Mouse (Mus musculus): ENCODE data around the gene Tacc2. TPM values are rescaled to one million over a fixed set of nuclear protein-coding genes. Genes with fewer than 3 reads are reported as not detected.

Tacc2 gene
- polyA plus RNA-seq, 1 experiment from 2014 or later = 35.9 TPM

DNA sequence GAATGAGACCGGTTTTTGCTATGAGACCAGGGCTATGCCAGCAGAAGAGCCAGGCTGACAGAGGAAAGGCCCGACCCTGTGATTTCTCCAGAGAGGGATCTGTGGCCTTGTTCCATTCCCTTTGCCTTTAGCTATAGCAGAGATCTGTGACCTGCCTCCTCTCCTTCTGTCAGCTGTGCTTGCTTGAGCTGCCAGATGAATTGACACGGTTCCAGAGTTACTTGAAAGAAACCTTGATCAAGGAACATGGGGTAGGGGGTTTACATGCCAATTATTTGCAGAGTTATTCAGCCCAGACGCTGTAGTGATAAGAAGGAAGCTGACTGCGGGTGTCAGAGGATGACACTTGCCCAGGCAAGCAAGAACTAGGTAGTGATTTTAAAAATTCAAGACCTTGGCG lies 20.3 kb downstream of the Tacc2 start:
- ATAC-seq (replicated peaks; ENCODE audit: low FRiP score) = no peak
- 77% methylated on average over 6 of the region's 6 CpGs for WGBS

DNA sequence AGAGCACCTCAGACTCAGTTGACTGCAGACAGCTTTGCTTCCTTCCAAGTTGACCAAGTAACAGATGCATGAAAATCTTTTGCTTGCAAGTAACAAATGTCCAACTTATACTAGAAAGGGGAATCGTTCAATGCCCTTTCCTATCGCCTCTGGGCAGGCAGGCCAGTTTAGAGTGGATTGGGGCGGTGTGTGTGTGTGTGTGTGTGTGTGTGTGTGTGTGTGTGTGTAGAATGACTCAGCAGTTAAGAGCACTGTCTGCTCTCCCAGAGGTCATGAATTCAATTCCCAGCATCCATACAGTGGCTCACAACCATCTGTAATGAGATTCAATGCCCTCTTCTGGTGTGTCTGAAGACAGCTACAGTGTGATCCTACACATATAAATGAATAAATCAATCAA lies 22.8 kb downstream of the Tacc2 start:
- no peaks in the 10 kb centered on the region for H3K27me3 ChIP-seq
- no peaks in the 10 kb centered on the region for H3K9me3 ChIP-seq (replicated peaks)
- ATAC-seq (replicated peaks; ENCODE audit: low FRiP score) = no peak
- H3K4me2 ChIP-seq = no peak overlapping the region
- H3K36me3 ChIP-seq = no peaks in the 10 kb centered on the region
- H3K9ac ChIP-seq = no peak overlapping the region
- H3K4me3 ChIP-seq (replicated peaks) = no peak overlapping the region
- 0 out of 2 replicates have a peak, but pooled peaks cover 6% of the 10 kb centered on the region for H3K4me1 ChIP-seq
- 74% methylated on average over 3 of the region's 3 CpGs for WGBS
- no peak overlapping the region for H3K27ac ChIP-seq

More for the DNA sequence above, 20.3 kb downstream of the Tacc2 start:
- no peak overlapping the region for H3K9ac ChIP-seq
- no peak overlapping the region for H3K4me2 ChIP-seq
- H3K4me3 ChIP-seq (replicated peaks) = no peak overlapping the region
- no peaks in the 10 kb centered on the region for H3K9me3 ChIP-seq (replicated peaks)
- H3K27ac ChIP-seq = no peak overlapping the region
- H3K27me3 ChIP-seq = no peaks in the 10 kb centered on the region
- H3K36me3 ChIP-seq = no peaks in the 10 kb centered on the region
- 0 out of 2 replicates have a peak, but pooled peaks cover 6% of the 10 kb centered on the region for H3K4me1 ChIP-seq

DNA sequence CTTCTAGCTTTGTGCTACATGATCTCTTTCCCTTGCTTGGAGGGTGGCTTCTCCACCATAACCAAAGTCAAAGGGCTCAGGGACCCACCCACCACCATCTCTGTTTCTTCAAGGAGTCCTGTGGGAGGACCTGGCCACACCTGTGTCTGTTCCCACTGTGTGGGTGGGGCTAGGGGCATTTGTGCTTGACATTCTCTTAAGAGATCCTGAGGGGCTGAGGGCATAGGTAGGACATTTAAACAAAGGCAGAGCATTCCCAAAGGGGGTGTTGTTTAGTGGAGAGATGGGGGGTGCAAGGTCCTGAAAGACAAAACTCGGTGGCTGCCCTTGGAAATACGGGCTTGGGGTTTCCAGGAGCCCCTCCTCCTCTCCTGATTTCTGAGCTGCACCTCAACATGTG lies 23.3 kb downstream of the Tacc2 start:
- no peak overlapping the region for H3K9ac ChIP-seq
- H3K36me3 ChIP-seq = no peaks in the 10 kb centered on the region
- no peak overlapping the region for H3K4me3 ChIP-seq (replicated peaks)
- no peaks in the 10 kb centered on the region for H3K27me3 ChIP-seq
- H3K4me2 ChIP-seq = no peak overlapping the region
- no peak overlapping the region for H3K27ac ChIP-seq
- 0 out of 2 replicates have a peak, but pooled peaks cover 6% of the 10 kb centered on the region for H3K4me1 ChIP-seq
- no peaks in the 10 kb centered on the region for H3K9me3 ChIP-seq (replicated peaks)
- WGBS = 58% methylated on average over 2 of the region's 2 CpGs
- ATAC-seq (replicated peaks; ENCODE audit: low FRiP score) = no peak

DNA sequence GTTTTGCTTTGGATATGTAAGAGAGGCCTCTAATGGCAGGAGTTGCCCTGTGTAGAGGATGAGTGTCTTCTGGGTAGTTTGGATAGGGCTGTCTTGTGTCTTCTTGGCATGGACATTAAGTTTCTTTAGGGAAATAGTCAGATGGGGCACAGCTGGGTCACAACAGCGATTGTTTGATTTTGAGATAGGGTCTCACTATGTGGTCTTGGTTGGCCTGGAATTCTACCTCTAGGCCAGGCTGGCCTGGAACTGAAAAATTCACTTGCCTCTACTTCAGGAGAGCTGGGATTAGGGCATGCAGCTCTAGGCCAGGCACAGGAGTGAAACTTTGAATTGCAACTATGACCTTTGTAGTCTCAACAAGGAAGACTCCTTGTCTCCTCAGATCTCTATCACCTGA lies 25.6 kb downstream of the Tacc2 start:
- Histone ChIP-seq H3K9ac (no peak overlapping the region), H3K9me3 (replicated peaks) (no peaks in the 10 kb centered on the region), H3K4me2 (no peak overlapping the region), H3K36me3 (no peaks in the 10 kb centered on the region), H3K4me1 (peaks cover 4% of the 10 kb centered on the region; the same call in 1 of the 2 replicates), H3K27me3 (no peaks in the 10 kb centered on the region), H3K27ac (no peak overlapping the region), H3K4me3 (replicated peaks) (no peak overlapping the region)
- ATAC-seq (replicated peaks; ENCODE audit: low FRiP score) = no peak
- WGBS = 63% methylated on average over 1 of the region's 1 CpGs

DNA sequence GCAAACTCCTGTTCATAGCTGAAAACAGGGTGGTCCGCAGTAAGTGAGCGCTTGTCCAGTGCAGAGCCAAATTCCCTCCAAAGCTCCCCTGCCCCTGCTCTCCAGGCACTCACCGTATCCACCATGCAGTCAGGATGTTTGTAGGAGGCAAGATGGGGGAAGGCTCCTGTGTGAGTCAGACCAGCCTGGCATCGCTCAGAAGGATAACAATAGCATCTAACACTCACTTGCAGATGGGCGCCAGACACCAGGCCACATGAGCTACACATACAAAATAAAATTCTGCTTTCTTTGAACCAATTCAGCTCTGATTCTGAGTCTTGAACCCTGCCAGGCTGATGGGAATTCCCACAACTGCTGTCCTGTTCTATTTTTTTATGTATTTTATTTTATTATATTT lies 26.3 kb downstream of the Tacc2 start:
- ATAC-seq (replicated peaks; ENCODE audit: low FRiP score) = no peak
- no peaks in the 10 kb centered on the region for H3K27me3 ChIP-seq
- no peak overlapping the region for H3K9ac ChIP-seq
- H3K27ac ChIP-seq = no peak overlapping the region
- WGBS = 87% methylated on average over 5 of the region's 5 CpGs
- peaks cover 4% of the 10 kb centered on the region; the same call in 1 of the 2 replicates for H3K4me1 ChIP-seq
- no peak overlapping the region for H3K4me3 ChIP-seq (replicated peaks)
- no peaks in the 10 kb centered on the region for H3K36me3 ChIP-seq
- H3K4me2 ChIP-seq = no peak overlapping the region
- no peaks in the 10 kb centered on the region for H3K9me3 ChIP-seq (replicated peaks)

DNA sequence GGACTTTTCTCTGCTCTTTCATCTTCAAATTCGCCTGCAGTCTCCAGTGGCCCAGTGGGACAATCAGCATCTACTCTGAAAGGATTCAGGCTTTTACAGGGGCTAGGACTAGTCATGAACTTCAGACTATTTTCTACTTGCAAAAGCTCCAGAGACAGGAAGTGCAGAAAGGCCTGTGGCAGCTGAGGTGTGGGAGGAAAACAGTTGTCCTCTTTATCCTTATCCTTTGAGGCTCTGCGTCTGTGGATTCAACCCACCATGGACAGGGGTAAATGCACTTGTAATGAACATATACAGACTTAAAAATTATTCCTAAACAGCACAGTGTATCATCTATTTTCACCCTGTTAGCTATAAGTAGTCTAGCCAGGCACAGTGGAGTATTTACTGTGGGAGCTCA lies 27.2 kb downstream of the Tacc2 start:
- Histone ChIP-seq H3K4me1 (peaks cover 4% of the 10 kb centered on the region; the same call in 1 of the 2 replicates), H3K9me3 (replicated peaks) (no peaks in the 10 kb centered on the region), H3K9ac (no peak overlapping the region), H3K4me3 (replicated peaks) (no peak overlapping the region), H3K27ac (no peak overlapping the region), H3K27me3 (0 out of 2 replicates have a peak, but pooled peaks cover 4% of the 10 kb centered on the region), H3K36me3 (no peaks in the 10 kb centered on the region), H3K4me2 (no peak overlapping the region)
- ATAC-seq (replicated peaks; ENCODE audit: low FRiP score) = no peak
- WGBS = 67% methylated on average over 2 of the region's 2 CpGs

DNA sequence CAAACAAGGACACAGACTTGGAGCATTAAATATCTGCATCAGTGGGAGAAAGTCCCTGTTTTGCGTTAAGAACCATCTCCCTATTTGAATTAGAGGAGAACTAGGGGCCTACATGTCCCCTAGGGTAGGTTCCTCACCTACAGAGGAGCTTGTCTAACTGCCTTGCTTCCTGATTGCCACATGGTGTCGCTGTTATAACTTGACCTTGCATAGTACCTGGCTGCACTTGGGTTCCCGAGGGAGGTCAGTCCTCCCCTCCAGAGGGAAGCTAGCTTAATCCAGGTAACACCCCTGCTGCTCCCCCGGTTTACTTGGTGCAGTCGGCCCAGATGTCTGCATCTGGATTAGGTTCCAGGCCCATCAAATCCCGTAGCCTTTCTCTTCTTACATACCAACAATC lies 27.9 kb downstream of the Tacc2 start:
- Histone ChIP-seq H3K4me1 (peaks cover 4% of the 10 kb centered on the region; the same call in 1 of the 2 replicates), H3K27ac (no peak overlapping the region), H3K9me3 (replicated peaks) (no peaks in the 10 kb centered on the region), H3K9ac (no peak overlapping the region), H3K4me3 (replicated peaks) (no peak overlapping the region), H3K27me3 (0 out of 2 replicates have a peak, but pooled peaks cover 5% of the 10 kb centered on the region), H3K4me2 (no peak overlapping the region), H3K36me3 (no peaks in the 10 kb centered on the region)
- no peak for ATAC-seq (replicated peaks; ENCODE audit: low FRiP score)
- 28% methylated on average over 6 of the region's 6 CpGs for WGBS

DNA sequence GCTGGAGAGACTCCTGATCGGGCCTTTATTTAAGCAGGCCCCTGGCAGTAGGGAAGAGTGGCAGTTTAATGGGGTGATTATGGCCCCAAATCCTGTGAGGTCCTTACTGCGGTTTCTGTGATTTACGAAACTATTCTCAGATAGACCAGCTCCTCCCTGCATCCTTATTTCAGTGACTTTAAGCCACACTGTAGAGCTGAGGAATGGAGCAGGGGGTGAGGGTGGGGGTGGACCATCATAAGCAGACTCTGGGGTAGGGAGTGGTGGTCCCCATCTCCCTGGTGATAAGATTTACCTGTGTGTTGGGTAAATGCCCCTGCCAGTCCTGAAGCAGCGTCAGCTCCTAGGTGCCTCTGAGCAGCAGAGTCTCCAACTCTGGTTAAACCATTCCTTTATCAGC lies 29.7 kb downstream of the Tacc2 start:
- 0 out of 2 replicates have a peak, but pooled peaks cover 5% of the 10 kb centered on the region for H3K27me3 ChIP-seq
- H3K4me3 ChIP-seq (replicated peaks) = no peak overlapping the region
- H3K9me3 ChIP-seq (replicated peaks) = no peaks in the 10 kb centered on the region
- H3K27ac ChIP-seq = no peak overlapping the region
- 0 out of 2 replicates have a peak, but pooled peaks have one; percentile 67 for ATAC-seq (replicated peaks; ENCODE audit: low FRiP score)
- H3K9ac ChIP-seq = no peak overlapping the region
- no peak overlapping the region for H3K4me2 ChIP-seq
- H3K4me1 ChIP-seq = peaks cover 4% of the 10 kb centered on the region; the same call in 1 of the 2 replicates
- WGBS = 39% methylated on average over 4 of the region's 4 CpGs
- no peaks in the 10 kb centered on the region for H3K36me3 ChIP-seq

DNA sequence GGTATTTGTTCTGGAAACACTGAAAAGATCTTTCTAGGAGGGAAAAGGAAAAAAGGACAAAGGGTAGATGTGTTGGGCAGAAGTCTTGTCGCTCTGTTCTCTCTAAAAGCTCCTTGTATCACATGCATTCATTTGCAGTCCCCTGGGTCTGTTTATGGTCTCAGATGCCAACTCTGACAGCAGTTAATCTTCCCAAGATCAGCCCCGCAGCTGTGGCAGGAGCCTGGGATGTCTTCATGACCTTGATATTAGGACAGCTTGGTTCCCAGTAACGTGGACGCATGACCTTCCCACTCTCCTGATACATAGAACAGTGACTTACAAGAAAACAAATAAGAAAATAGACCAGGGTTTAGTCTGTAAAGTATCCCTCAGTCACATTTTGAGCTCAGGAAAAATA lies 36.7 kb downstream of the Tacc2 start:
- Histone ChIP-seq H3K4me1 (no peaks in the 10 kb centered on the region), H3K4me2 (no peak overlapping the region), H3K27me3 (0 out of 2 replicates have a peak, but pooled peaks cover 5% of the 10 kb centered on the region), H3K36me3 (no peaks in the 10 kb centered on the region), H3K27ac (no peak overlapping the region), H3K4me3 (replicated peaks) (no peak overlapping the region), H3K9me3 (replicated peaks) (no peaks in the 10 kb centered on the region), H3K9ac (no peak overlapping the region)
- WGBS = 50% methylated on average over 4 of the region's 4 CpGs
- no peak for ATAC-seq (replicated peaks; ENCODE audit: low FRiP score)

DNA sequence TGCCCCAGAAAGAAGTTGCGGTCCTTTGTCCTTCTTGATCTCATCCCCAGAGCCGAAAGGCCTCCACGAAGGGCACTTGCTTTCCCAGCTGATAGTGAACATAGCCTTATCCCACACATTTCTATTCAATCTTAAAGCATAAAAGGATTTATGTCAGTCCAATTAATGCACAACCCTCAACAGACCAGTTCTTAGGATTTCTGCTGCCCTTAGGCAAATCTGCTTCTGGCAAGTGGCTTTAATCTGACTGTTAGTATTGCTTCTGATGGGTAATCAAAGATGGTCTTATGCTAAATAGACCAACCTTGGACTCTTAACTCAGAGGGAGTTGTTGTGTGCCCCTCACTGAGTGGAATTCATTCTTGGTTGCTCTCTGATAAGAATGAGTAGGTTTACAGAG lies 40.4 kb downstream of the Tacc2 start:
- Histone ChIP-seq H3K9ac (no peak overlapping the region), H3K4me1 (peaks cover 7% of the 10 kb centered on the region), H3K36me3 (no peaks in the 10 kb centered on the region), H3K27me3 (no peaks in the 10 kb centered on the region), H3K4me2 (no peak overlapping the region), H3K9me3 (replicated peaks) (no peaks in the 10 kb centered on the region), H3K4me3 (replicated peaks) (no peak overlapping the region), H3K27ac (no peak overlapping the region)
- WGBS = 98% methylated on average over 3 of the region's 3 CpGs
- ATAC-seq (replicated peaks; ENCODE audit: low FRiP score) = no peak

DNA sequence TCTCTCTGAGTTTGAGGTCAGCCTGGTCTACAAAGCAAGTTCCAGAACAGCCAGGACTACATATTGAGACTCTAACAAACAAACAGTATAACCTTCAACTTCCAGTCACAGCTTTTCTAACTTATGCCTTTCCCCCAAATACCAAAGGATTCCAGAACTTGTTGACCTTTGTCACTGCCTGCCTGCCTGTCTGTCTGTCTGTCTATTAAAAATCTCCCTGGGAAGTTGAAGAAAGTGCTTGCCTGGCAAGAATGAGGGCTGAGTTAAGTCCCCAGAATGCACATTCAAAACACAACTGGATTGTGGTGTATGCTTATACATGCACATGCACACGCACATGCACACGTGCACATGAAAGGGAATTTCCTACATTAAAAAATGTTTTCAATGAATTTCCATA lies 43.8 kb downstream of the Tacc2 start:
- H3K36me3 ChIP-seq = peaks cover 2% of the 10 kb centered on the region; the same call in 1 of the 2 replicates
- H3K4me1 ChIP-seq = peaks cover 7% of the 10 kb centered on the region
- no peak for ATAC-seq (replicated peaks; ENCODE audit: low FRiP score)
- H3K9me3 ChIP-seq (replicated peaks) = no peaks in the 10 kb centered on the region
- WGBS = 82% methylated on average over 2 of the region's 2 CpGs
- H3K27ac ChIP-seq = no peak overlapping the region
- H3K4me3 ChIP-seq (replicated peaks) = no peak overlapping the region
- H3K4me2 ChIP-seq = no peak overlapping the region
- H3K9ac ChIP-seq = no peak overlapping the region
- no peaks in the 10 kb centered on the region for H3K27me3 ChIP-seq

DNA sequence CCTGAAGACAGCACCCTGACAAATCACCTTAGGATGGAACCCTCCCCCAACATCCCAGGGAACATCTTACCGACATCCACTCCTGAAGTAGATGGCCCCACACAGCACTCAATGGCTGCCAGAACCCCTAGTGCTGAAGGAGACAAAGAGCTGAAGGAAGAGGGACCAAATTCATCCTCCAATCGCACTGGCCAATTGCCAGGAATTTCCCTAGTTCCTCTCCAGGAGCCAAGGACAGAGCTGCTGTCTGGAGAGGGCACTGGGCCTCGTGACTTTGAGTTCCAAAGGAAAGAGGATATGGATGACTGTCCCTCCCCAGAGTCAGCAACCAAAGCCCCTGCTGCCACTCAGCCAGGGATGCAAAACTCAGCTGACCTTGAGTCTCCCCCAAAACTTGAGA lies 44.7 kb downstream of the Tacc2 start:
- Histone ChIP-seq H3K27me3 (no peaks in the 10 kb centered on the region), H3K9ac (no peak overlapping the region), H3K36me3 (peaks cover 2% of the 10 kb centered on the region; the same call in 1 of the 2 replicates), H3K27ac (no peak overlapping the region), H3K4me3 (replicated peaks) (no peak overlapping the region), H3K4me1 (peaks cover 7% of the 10 kb centered on the region), H3K9me3 (replicated peaks) (no peaks in the 10 kb centered on the region), H3K4me2 (no peak overlapping the region)
- ATAC-seq (replicated peaks; ENCODE audit: low FRiP score) = no peak
- WGBS = 43% methylated on average over 3 of the region's 3 CpGs

DNA sequence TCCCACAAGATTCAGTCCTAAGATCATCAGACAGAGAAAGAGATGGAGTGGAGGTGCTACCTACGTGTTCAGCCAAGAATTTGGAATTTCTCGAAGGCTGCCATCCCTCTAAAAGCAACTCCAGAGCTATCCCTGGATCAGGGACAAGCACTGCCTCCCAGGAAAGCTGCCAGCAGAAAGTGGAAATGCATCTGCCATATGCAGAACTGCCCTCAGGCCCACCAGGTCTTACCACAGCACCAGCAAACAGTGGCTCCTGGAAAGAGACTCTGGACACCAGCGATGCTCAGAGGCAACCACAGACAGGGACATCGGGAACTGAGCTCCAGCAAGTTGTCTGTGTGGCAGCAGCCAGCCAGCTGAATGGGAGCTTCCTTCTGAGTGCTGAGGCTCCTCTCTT lies 45.1 kb downstream of the Tacc2 start:
- Histone ChIP-seq H3K36me3 (peaks cover 2% of the 10 kb centered on the region; the same call in 1 of the 2 replicates), H3K27me3 (no peaks in the 10 kb centered on the region), H3K9me3 (replicated peaks) (no peaks in the 10 kb centered on the region), H3K4me3 (replicated peaks) (no peak overlapping the region), H3K4me1 (peaks cover 7% of the 10 kb centered on the region), H3K27ac (no peak overlapping the region), H3K9ac (no peak overlapping the region), H3K4me2 (no peak overlapping the region)
- WGBS = 82% methylated on average over 4 of the region's 4 CpGs
- no peak for ATAC-seq (replicated peaks; ENCODE audit: low FRiP score)

Measured in kidney, embryonic 15.5 days (tissue).